Mouse (Mus musculus): ENCODE measurements at regions not wholly inside any gene's neighbourhood (a gene's known extent, or its start where the extent isn't known, plus 50 kb on each side); places are given as distances from the start of the nearest gene placed in this dataset.
"Not testable (repeated sequence)": the region's sequence is repeated elsewhere in the genome, so short reads cannot be mapped to it uniquely, and the experiment has no call there.

DNA sequence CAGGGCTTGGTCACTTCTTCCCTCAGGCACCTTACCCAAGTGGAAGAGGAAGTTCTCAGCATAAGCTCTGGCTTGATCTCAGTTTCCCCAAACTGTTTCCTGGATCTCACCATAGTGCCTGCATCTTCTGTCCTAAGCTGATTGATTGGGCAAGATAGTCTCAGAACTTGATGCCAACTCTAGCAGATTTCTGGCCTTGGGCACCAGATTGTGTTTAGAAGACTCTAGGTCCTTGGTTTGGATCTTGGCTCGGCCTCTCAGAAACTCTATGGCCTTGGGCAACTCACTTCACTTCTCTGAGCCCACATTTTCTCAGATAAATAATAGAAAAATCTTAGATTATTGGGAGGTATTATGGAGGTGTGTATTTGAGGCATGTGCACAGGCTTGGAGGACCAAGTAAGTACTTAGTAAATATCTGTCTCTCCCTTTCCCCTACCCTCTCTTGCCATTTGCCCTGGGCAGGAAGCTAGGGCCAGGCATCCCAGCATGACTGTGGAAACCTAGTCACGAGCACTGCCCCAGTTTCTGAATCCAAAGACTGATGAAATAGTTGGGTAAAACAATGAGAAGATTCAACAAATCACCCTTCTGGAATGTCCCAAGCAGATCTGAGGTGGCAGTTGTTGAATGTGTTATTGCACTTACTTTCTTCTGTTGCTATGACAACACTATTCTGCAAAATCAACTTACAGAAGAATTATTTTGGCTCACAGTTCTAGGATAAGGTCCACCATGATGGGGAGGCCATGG is 293.6 kb downstream of the 4933412E24Rik start:
- POLR2A ChIA-PET = no interaction called here
- CTCF ChIA-PET = interaction anchor here in 1 of 4 experiments (0.5 kb wide), 1 partner anchor 60 kb away, joined by 4 read pairs; no protein-coding TSS in a partner anchor

DNA sequence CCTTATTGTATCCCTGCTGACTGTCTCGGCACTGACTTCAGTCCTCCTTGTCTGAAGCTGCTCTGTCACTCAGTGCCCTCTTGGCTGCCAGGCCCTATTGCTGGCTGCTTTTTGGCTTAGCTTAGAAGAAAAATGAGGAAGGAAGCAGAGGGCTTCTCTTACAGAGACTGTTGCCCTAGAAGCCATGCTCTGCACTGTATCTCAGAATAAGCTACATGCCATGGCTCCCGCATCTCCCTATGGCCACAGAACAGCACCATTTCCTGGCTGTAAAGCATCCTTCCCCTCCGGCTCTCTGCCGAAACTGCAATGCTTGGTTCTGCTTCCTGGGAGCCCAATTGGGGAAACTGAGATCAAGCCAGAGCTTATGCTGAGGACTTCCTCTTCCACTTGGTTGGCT is 295.0 kb downstream of the 4933412E24Rik start:
- POLR2A ChIA-PET = no interaction called here
- CTCF ChIA-PET = no interaction called here

DNA sequence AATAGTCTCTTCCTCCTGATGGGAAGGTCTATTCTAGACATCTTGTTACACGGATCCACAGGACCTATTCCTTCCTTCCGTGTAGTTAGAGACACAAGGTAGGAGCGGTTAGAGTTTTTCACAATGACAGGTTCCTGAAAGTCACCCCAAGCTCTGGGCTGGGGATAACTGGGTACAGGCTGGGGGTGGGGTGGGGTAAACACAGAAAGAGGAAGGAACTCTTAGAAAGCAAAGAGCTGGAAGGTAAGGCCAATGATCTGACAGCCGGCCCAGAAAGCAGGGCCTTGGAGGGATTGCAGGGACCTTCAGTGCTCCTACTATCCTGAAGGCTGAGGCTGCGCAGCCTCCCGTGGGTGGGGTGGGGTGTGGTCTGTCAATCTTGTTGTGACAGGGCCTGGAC is 295.4 kb downstream of the 4933412E24Rik start:
- ChIA-PET POLR2A (no interaction called here), CTCF (no interaction called here)

GRCm38 (mm10) chr15:59720149-59720548 is 296.3 kb downstream of the 4933412E24Rik start:
- CTCF ChIA-PET = interaction anchor here in 1 of 4 experiments (0.5 kb wide), 1 partner anchor 862 kb away, joined by 3 read pairs; no protein-coding TSS in a partner anchor
- POLR2A ChIA-PET = interaction anchor here in 1 of 4 experiments (0.6 kb wide), 1 partner anchor 1093 kb away, joined by 3 read pairs; no protein-coding TSS in a partner anchor

DNA sequence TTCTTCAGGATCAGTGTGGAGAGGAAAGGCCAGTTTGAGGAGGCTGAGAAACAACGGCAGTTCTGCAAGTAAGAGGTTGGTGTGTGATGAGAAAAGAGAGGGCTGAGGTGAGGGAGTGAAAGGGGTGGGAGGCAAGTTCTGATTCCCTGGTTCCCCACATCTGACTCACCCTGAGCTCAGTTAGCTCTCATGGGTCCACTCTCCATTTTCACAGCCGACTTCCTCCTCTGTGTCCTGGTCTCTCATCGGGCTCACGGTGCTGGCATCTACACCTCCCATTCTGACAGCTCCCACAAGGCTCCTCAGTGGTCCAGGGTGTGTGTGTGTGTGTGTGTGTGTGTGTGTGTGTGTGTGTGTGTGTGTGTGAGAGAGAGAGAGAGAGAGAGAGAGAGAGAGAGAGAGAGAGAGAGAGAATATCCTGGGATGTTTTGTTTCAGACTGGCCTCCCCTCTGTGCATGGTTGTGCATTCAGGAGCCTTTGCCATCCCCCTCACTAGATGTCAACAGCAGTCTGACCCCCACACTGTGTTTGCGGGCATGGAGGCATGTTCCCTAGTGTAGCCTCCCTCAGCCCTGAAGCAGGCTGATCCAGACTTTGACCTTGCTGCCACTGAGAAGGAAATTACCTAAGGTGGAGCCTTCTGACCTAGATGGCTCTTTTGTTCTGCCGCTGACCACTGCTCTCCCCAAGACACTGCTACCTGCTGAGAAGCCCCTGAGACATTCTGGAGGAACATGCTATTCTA is 296.9 kb downstream of the 4933412E24Rik start:
- CTCF ChIA-PET = interaction anchor here in 1 of 4 experiments (0.5 kb wide), 1 partner anchor 861 kb away, joined by 3 read pairs; no protein-coding TSS in a partner anchor
- POLR2A ChIA-PET = not testable (repeated sequence)

DNA sequence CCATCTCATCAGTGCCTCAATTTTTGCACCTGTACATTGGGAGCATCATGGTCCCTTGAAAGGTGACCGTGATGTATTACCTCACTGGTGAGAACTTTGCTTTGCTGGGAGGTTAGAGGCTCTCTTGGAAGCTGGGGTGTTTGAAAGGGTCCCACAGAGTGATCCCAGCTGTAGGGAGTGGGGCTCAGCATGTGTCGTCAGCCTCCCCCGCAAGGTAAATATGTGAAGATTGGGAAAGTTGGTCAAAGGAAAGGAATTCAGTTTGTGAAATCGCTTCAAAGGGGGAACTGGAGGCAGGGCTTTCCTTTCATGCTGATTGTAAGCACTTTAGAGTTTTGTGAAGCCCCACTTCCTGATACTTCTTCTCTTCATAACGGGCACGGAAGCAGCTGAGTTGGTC is 299.5 kb downstream of the 4933412E24Rik start:
- POLR2A ChIA-PET = no interaction called here

GRCm38 (mm10) chr15:59715951-59716350 is 300.5 kb downstream of the 4933412E24Rik start:
- CTCF ChIA-PET = interaction anchor here in 1 of 4 experiments (0.7 kb wide), 1 partner anchor 31 kb away, joined by 3 read pairs; no protein-coding TSS in a partner anchor

More for the DNA sequence above, 299.5 kb downstream of the 4933412E24Rik start:
- CTCF ChIA-PET = interaction anchor here in 1 of 4 experiments (0.7 kb wide), 1 partner anchor 30 kb away, joined by 3 read pairs; no protein-coding TSS in a partner anchor

DNA sequence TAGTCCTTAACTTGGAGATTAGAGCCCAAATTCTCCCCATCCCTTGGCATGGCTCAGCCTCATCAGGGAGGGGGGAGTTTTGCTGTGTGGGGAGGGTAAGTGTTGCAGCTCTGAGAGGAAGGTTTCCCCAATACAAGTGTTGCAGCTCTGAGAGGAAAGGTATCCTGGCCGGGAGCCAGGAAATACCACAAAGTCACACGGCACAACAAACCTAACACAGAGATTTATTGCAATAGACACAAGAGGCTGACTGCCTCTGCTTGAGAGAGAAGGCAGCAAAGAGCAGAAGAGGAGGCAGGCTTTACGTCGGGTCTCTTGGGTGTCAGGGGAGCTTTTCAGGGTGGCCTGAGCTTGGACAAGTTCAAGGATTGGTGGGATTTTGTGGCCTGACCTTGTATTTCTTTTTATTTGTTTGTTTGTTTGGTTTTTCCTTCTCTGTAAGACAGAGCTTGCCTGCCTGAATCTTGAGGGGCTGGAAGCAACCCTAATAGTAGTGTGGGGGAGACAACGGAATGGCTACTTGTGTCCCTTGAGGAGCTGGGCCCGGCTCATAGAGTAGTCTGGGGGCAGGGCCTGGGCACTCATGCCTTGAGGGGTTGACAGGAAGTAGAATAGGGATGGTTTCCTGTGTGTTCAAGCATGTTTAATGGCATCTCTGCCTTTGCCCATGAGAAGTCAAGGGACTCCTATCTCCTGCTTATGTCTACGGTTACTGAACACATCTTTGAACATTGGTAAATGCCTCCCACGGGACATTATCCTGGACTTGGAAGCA is 302.3 kb downstream of the 4933412E24Rik start:
- ChIA-PET POLR2A (interaction anchor here in 1 of 4 experiments (0.6 kb wide), 1 partner anchor 209 kb away, joined by 3 read pairs; no protein-coding TSS in a partner anchor), CTCF (interaction anchor here in 2 of 4 experiments (0.6 to 0.9 kb wide), 2 partner anchors 97 to 151 kb away, joined by 3 to 9 read pairs; no protein-coding TSS in a partner anchor)

More at GRCm38 (mm10) chr15:59715951-59716350, 300.5 kb downstream of the 4933412E24Rik start:
- POLR2A ChIA-PET = interaction anchor here in 2 of 4 experiments (0.5 to 0.6 kb wide), 2 partner anchors 9 to 871 kb away, joined by 3 to 6 read pairs; no protein-coding TSS in a partner anchor

DNA sequence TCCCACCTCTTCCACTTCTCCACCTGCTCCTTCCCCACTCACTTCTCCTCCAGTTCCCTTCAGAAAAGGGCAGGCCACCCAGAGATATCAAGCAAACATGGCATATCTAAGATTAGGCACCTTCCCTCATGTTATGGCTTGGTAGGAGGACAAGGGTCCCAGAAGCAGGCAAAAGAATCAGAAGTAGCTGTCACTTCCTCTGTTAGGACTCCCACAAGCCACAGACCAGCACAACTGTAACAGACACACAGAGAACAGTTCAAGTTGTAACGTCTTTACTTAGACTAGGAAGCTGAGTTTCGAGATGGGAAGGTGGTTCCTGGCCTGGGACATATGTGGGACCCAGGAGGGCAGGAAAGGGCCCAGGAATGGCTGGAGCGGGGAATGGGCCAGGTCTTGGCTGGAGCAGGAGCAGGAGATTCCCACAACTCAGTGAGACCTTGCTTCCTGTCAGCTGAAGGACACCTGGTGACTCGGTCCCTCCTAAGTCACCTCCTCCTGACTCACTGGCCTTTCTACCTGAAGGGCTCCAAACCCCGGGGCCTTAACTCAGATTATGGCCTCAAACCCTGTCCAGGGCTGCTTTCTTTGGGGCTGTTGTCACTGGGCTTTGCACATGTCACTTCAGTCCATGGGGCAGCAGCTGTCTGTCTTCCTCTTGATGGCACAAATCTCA is 304.2 kb downstream of the 4933412E24Rik start:
- ChIA-PET CTCF (interaction anchor here in 1 of 4 experiments (0.7 kb wide), 1 partner anchor 320 kb away, joined by 3 read pairs; no protein-coding TSS in a partner anchor), POLR2A (no interaction called here)

- ChIA-PET POLR2A (no interaction called here), CTCF (no interaction called here)
Measured at GRCm38 (mm10) chr15:59709925-59710324, 306.5 kb downstream of the 4933412E24Rik start.

GRCm38 (mm10) chr15:59708402-59708801 is 308.0 kb downstream of the 4933412E24Rik start:
- ChIA-PET POLR2A (no interaction called here), CTCF (no interaction called here)

DNA sequence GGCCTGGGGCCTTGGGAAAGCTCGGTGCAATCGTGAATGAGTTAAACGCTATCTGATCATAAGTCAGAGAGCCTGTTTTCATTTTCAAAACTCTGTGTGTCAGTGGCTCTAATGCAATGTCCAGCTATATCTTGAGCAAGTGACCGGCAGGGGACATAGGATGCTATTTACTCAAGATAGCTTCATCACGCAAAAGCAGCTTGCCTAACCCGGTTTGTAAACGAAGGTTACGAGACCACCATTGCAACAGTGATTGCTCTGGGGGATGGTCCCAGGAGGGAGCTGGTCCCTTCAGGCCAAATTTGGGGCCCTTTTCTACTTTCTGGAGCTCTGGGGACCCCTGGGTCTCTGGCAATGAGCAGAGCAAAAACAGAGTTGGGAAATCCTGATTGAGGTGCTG is 309.3 kb downstream of the 4933412E24Rik start:
- POLR2A ChIA-PET = interaction anchor here in 1 of 4 experiments (1.5 kb wide), 1 partner anchor 11 kb away, joined by 4 read pairs; no protein-coding TSS in a partner anchor
- CTCF ChIA-PET = no interaction called here
